8 mouse cellular contexts compared by ENCODE assay signal in the genomic region with DNA sequence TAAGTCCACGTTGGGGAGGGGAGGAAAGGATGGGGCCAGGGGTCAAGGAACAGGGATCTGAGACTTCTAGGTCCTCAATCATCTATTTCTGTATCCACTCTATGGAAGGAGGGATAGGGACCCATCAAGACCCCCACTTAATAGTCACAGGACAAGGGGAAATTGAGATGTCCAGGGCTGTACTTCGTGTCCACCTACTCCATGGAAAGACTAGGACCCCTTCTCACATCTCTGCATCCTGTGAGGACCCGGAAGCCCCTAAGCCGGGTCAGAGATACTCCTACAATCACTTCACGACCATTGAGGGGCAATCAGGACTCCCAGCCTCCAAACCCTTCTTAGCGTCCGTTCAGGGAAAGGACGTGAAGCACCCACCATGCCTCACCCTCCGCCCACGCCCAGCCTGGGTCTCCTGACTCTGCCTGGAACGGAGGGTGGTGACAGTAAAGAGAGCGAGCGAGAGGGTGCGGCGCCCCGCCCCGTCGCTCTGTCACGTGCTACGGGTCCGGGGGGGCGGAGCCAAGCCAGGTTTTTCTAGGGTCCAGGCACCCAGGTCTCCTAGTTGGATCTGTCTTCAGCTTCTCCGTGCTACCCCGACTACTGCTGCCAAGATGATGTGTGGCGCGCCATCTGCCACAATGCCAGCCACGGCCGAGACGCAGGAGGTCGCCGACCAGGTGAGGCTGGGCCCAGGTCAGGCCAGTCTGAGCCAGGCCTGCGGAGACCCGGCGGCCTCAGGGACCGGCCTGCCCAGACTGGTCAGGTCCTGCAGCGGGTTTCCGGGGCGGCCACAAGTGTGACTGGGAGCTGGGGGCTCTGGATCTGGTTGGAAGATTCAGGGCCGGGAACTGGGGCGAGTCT. TPM values are rescaled to one million over a fixed set of nuclear protein-coding genes. Genes with fewer than 3 reads are reported as not detected.
A peak's percentile ranks its signal among the peaks of the same experiment; 100 is the strongest.
DNase-seq lines count a peak whose midpoint lies in the region; ATAC-seq lines count a peak whose summit lies in the region.

Cstb (plus strand) TSS at position 489 of the 861 bp plus-strand sequence.

- H3K9ac ChIP-seq in intestine, embryonic 14.5 days (ENCODE audit: low read length): peak within 1 kb of the TSS; percentile 86

- H3K36me3 ChIP-seq in intestine, embryonic 14.5 days (ENCODE audit: control insufficient read depth, insufficient read depth, low read length): peaks cover 19% of the 10 kb centered on the region

- H3K4me2 ChIP-seq in intestine, embryonic 14.5 days (ENCODE audit: low read length): peak within 1 kb of the TSS; percentile 83

- intact Hi-C loops in left cerebral cortex, postnatal 10 days (cut with DNase I): no loop called here

- H3K4me3 ChIP-seq in intestine, embryonic 14.5 days (ENCODE audit: low read depth, low read length): peak within 1 kb of the TSS; percentile 77

- H3K27me3 ChIP-seq in intestine, embryonic 14.5 days (replicated peaks; ENCODE audit: control insufficient read depth, insufficient read depth, low read length): no peaks in the 10 kb centered on the region

- DNase-seq in adrenal gland, adult 2 months: peak; percentile 93
- DNase-seq in embryo, embryonic 11 days: peak; percentile 89
- DNase-seq in gastrocnemius, postnatal 25 days: peak; percentile 76
- peak; percentile 94 for DNase-seq in intestine, embryonic 14.5 days (ENCODE audit: low spot score)
- peak; percentile 71 to 92 for DNase-seq in left cerebral cortex, postnatal 10 days (ENCODE audit: extremely low spot score in 1 of 2, low spot score in 2 of 2)
- peak; percentile 91 for DNase-seq in right cerebral cortex, postnatal 10 days (ENCODE audit: low spot score in 2 of 2)
- peak; percentile 89 for DNase-seq in urinary bladder, postnatal 14 days (ENCODE audit: low spot score)

- H3K9me3 ChIP-seq in intestine, embryonic 14.5 days (ENCODE audit: control insufficient read depth, low read length): no peaks in the 10 kb centered on the region

- H3K27ac ChIP-seq in intestine, embryonic 14.5 days (ENCODE audit: low read depth): peak within 1 kb of the TSS; percentile 47

- WGBS in intestine, embryonic 14.5 days: 1% methylated on average over 40 of the region's 40 CpGs

- ATAC-seq in intestine, embryonic 14.5 days (replicated peaks; ENCODE audit: low FRiP score, low TSS enrichment, low read depth): peak; percentile 90
- peak; percentile 88 for ATAC-seq in megakaryocyte progenitor cell, adult 5-6 weeks (replicated peaks; ENCODE audit: poor library complexity)

- 0 out of 2 replicates have a peak, but pooled peaks cover 4% of the 10 kb centered on the region for H3K4me1 ChIP-seq in intestine, embryonic 14.5 days (replicated peaks; ENCODE audit: control insufficient read depth, insufficient read depth, low read length)

RNA-seq across cellular contexts. Expression of gene Cstb, which starts in this region (rescaled TPM):
- 100 to 1,000 TPM; 380 to 402 TPM for total RNA-seq in adrenal gland, adult 2 months (2021)
- 67.7 and 81.7 TPM in 2 replicates for polyA plus RNA-seq in adrenal gland, adult 2 months (2012; rRNA removed)
- total RNA-seq in gastrocnemius, postnatal 25 days (2021): 10 to 100 TPM; 12.5 to 17.1 TPM
- 258 and 265 TPM in 2 replicates for polyA plus RNA-seq in intestine, embryonic 14.5 days (2014; fragmentation: Nextera tagmentation; extraction: Ambion mirVana)
- 10 to 100 TPM; 33.8 to 37.4 TPM for total RNA-seq in left cerebral cortex, postnatal 10 days (2021)
- 48.9 and 56.0 TPM in 2 replicates for total RNA-seq in megakaryocyte progenitor cell, adult 5-6 weeks (2015)
- 41.9 and 51.4 TPM in 2 replicates for total RNA-seq in megakaryocyte progenitor cell, adult 5-6 weeks (2017)

Comparison
In these comparisons a context has a peak if more than half of its experiments do, and no peak if none do; other contexts are left out.
1. Peak in every context shown above with its lines: DNase-seq, ATAC-seq, H3K4me3 ChIP-seq and H3K27ac ChIP-seq.
2. RNA of gene Cstb (total RNA-seq): 380 to 402 TPM in adrenal gland, adult 2 months; 41.9 to 56.0 TPM in megakaryocyte progenitor cell, adult 5-6 weeks, 33.8 to 37.4 TPM in left cerebral cortex, postnatal 10 days and 12.5 to 17.1 TPM in gastrocnemius, postnatal 25 days; every median in the first group is over 4 times any median in the second.